In the genomic region with DNA sequence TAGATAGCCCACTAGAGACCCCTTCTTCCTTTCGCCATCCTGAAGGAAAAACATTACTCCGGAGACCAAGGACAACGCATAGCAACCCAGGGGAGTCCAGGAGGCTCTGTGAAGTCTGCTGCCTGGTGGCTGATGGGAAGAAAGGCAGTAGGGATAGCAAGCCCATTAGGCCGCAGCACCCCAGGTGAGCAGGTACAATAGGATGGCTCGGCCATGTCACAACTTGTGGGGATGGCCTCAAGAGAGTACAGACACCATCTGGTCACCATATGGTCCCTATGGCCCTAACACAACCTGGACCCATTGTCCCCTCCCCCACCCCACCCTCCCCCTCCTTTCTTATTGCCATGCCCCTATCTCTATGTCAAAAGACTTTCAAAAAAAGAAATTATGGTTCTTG, we compare ENCODE assay signal across 9 mouse cellular contexts. TPM values are rescaled to one million over a fixed set of nuclear protein-coding genes. Genes with fewer than 3 reads are reported as not detected.
A peak's percentile ranks its signal among the peaks of the same experiment; 100 is the strongest.
DNase-seq lines count a peak whose midpoint lies in the region; ATAC-seq lines count a peak whose summit lies in the region.
"Had no signal": no experiment of that assay in that cellular context is flagged by ENCODE, and none has a peak within 500 bp of the region (broad histone marks: within the 10 kb centered on the region; RNA-seq: fewer than 3 reads in every experiment).

No protein-coding gene starts in this region.

- no peak for ATAC-seq in kidney, embryonic 16.5 days (ENCODE audit: low FRiP score, low TSS enrichment)
- ATAC-seq in hindbrain, embryonic 11.5 days (ENCODE audit: low FRiP score) = no peak
- no peak for ATAC-seq in midbrain, embryonic 14.5 days (ENCODE audit: low FRiP score, low TSS enrichment)
- no peak for ATAC-seq in CD4-positive, CD25-positive, alpha-beta regulatory T cell, adult 4 months

- 53% methylated on average over 5 of the region's 5 CpGs for WGBS in kidney, embryonic 16.5 days
- 54% methylated on average over 5 of the region's 5 CpGs for WGBS in hindbrain, embryonic 11.5 days
- WGBS in midbrain, embryonic 14.5 days = 76% methylated on average over 5 of the region's 5 CpGs

- no peaks in the 10 kb centered on the region for H3K9me3 ChIP-seq in kidney, embryonic 16.5 days (ENCODE audit: low read length)
- no peaks in the 10 kb centered on the region for H3K9me3 ChIP-seq in hindbrain, embryonic 11.5 days (ENCODE audit: control insufficient read depth, low read length)
- no peaks in the 10 kb centered on the region for H3K9me3 ChIP-seq in midbrain, embryonic 14.5 days (ENCODE audit: control insufficient read depth, low read length)
- H3K9me3 ChIP-seq: liver, embryonic 15.5 days had no signal

- DNase-seq in kidney, postnatal 10 days = no peak
- DNase-seq in cerebellum, postnatal 10 days = peak; percentile 71 to 73
- no peak for DNase-seq in hindbrain, embryonic 11.5 days (ENCODE audit: low spot score)
- DNase-seq in midbrain, embryonic 14.5 days = no peak
- DNase-seq in natural killer cell, adult 2 months (ENCODE audit: low spot score in 2 of 2) = no peak
- no peak for DNase-seq in thymus, postnatal 10 days (ENCODE audit: low spot score in 2 of 2)

- no peak overlapping the region for H3K4me3 ChIP-seq in kidney, embryonic 16.5 days (ENCODE audit: low read length)
- H3K4me3 ChIP-seq in hindbrain, embryonic 11.5 days (ENCODE audit: low read depth, low read length) = no peak overlapping the region
- H3K4me3 ChIP-seq in midbrain, embryonic 14.5 days (replicated peaks; ENCODE audit: low read depth, low read length) = no peak overlapping the region
- H3K4me3 ChIP-seq: liver, embryonic 15.5 days had no signal

- peak overlapping the region; percentile 85 for H3K27ac ChIP-seq in kidney, embryonic 16.5 days (ENCODE audit: low read length)
- H3K27ac ChIP-seq in hindbrain, embryonic 11.5 days (ENCODE audit: low read depth, low read length) = peak overlapping the region; percentile 85
- H3K27ac ChIP-seq in midbrain, embryonic 14.5 days (replicated peaks; ENCODE audit: low read depth, low read length) = 0 out of 2 replicates have a peak overlapping the region, but pooled peaks have one; percentile 14
- H3K27ac ChIP-seq: liver, embryonic 15.5 days had no signal

- H3K27me3 ChIP-seq in kidney, embryonic 16.5 days (ENCODE audit: insufficient read depth, low read length) = no peaks in the 10 kb centered on the region
- H3K27me3 ChIP-seq in hindbrain, embryonic 11.5 days (ENCODE audit: control insufficient read depth, insufficient read depth, low read length) = no peaks in the 10 kb centered on the region
- H3K27me3 ChIP-seq in midbrain, embryonic 14.5 days (ENCODE audit: control insufficient read depth, insufficient read depth, low read length) = no peaks in the 10 kb centered on the region
- H3K27me3 ChIP-seq: liver, embryonic 15.5 days had no signal

- H3K36me3 ChIP-seq in kidney, embryonic 16.5 days (ENCODE audit: insufficient read depth, low read length) = peaks cover 46% of the 10 kb centered on the region
- H3K36me3 ChIP-seq in hindbrain, embryonic 11.5 days (ENCODE audit: control insufficient read depth, insufficient read depth, low read length) = peaks cover 23% of the 10 kb centered on the region
- H3K36me3 ChIP-seq in midbrain, embryonic 14.5 days (ENCODE audit: control insufficient read depth, insufficient read depth, low read length) = peaks cover 46% of the 10 kb centered on the region

- peaks cover 42% of the 10 kb centered on the region for H3K4me1 ChIP-seq in kidney, embryonic 16.5 days (ENCODE audit: insufficient read depth, low read length)
- H3K4me1 ChIP-seq in hindbrain, embryonic 11.5 days (replicated peaks; ENCODE audit: control insufficient read depth, insufficient read depth, low read length) = peaks cover 20% of the 10 kb centered on the region
- peaks cover 13% of the 10 kb centered on the region for H3K4me1 ChIP-seq in midbrain, embryonic 14.5 days (ENCODE audit: control insufficient read depth, insufficient read depth, low read length)

- H3K4me2 ChIP-seq in kidney, embryonic 16.5 days (replicated peaks; ENCODE audit: low read depth, low read length) = peak overlapping the region; percentile 36; the same call in 1 of the 2 replicates
- H3K4me2 ChIP-seq in hindbrain, embryonic 11.5 days (replicated peaks; ENCODE audit: low read depth, low read length) = no peak overlapping the region
- no peak overlapping the region for H3K4me2 ChIP-seq in midbrain, embryonic 14.5 days (ENCODE audit: low read length)

- H3K9ac ChIP-seq in kidney, embryonic 16.5 days (replicated peaks; ENCODE audit: low read length) = peak overlapping the region; percentile 44; the same call in 1 of the 2 replicates
- peak overlapping the region; percentile 24; the same call in 1 of the 2 replicates for H3K9ac ChIP-seq in hindbrain, embryonic 11.5 days (ENCODE audit: low read depth, low read length)
- H3K9ac ChIP-seq in midbrain, embryonic 14.5 days (replicated peaks; ENCODE audit: low read length) = peak overlapping the region; percentile 14; the same call in 1 of the 2 replicates
- H3K9ac ChIP-seq: liver, embryonic 15.5 days had no signal

RNA-seq across cellular contexts. Expression of a gene that starts 4.9 kb away (rescaled TPM):
- polyA plus RNA-seq in kidney, embryonic 16.5 days (2015; fragmentation: Nextera tagmentation; extraction: Ambion mirVana) = 55.0 and 59.0 TPM in 2 replicates
- polyA plus RNA-seq in hindbrain, embryonic 11.5 days (2014; fragmentation: Nextera tagmentation; extraction: Ambion mirVana) = 31.6 and 33.2 TPM in 2 replicates
- polyA plus RNA-seq in midbrain, embryonic 14.5 days (2014; fragmentation: Nextera tagmentation; extraction: Ambion mirVana) = 10.0 and 14.0 TPM in 2 replicates
- polyA plus RNA-seq in CD4-positive, CD25-positive, alpha-beta regulatory T cell, adult 4 months (2017; shearing (Covaris generic)) = 10 to 100 TPM; 12.3 to 23.7 TPM

RNA-seq across cellular contexts. Expression of a gene that starts 8.6 kb away (rescaled TPM):
- 0.81 and 1.0 TPM in 2 replicates for polyA plus RNA-seq in kidney, embryonic 16.5 days (2015; fragmentation: Nextera tagmentation; extraction: Ambion mirVana)
- 0.08 and 0.35 TPM in 2 replicates for polyA plus RNA-seq in hindbrain, embryonic 11.5 days (2014; fragmentation: Nextera tagmentation; extraction: Ambion mirVana)
- polyA plus RNA-seq in midbrain, embryonic 14.5 days (2014; fragmentation: Nextera tagmentation; extraction: Ambion mirVana) = 0.09 and 0.12 TPM in 2 replicates
- under 1 TPM; 0.39 TPM for polyA plus RNA-seq in CD4-positive, CD25-positive, alpha-beta regulatory T cell, adult 4 months (2017; shearing (Covaris generic))

RNA-seq across cellular contexts. Expression of a gene that starts 11.9 kb away (rescaled TPM):
- 312 and 314 TPM in 2 replicates for polyA plus RNA-seq in kidney, embryonic 16.5 days (2015; fragmentation: Nextera tagmentation; extraction: Ambion mirVana)
- 381 and 414 TPM in 2 replicates for polyA plus RNA-seq in hindbrain, embryonic 11.5 days (2014; fragmentation: Nextera tagmentation; extraction: Ambion mirVana)
- polyA plus RNA-seq in midbrain, embryonic 14.5 days (2014; fragmentation: Nextera tagmentation; extraction: Ambion mirVana) = 265 and 286 TPM in 2 replicates
- 100 to 1,000 TPM; 161 to 197 TPM for polyA plus RNA-seq in CD4-positive, CD25-positive, alpha-beta regulatory T cell, adult 4 months (2017; shearing (Covaris generic))

RNA-seq across cellular contexts. Expression of a gene that starts 12.0 kb away (rescaled TPM):
- 60.5 and 60.7 TPM in 2 replicates for polyA plus RNA-seq in kidney, embryonic 16.5 days (2015; fragmentation: Nextera tagmentation; extraction: Ambion mirVana)
- 59.4 and 61.2 TPM in 2 replicates for polyA plus RNA-seq in hindbrain, embryonic 11.5 days (2014; fragmentation: Nextera tagmentation; extraction: Ambion mirVana)
- polyA plus RNA-seq in midbrain, embryonic 14.5 days (2014; fragmentation: Nextera tagmentation; extraction: Ambion mirVana) = 22.0 and 30.2 TPM in 2 replicates
- 10 to 100 TPM; 52.9 to 85.8 TPM for polyA plus RNA-seq in CD4-positive, CD25-positive, alpha-beta regulatory T cell, adult 4 months (2017; shearing (Covaris generic))

RNA-seq across cellular contexts. Expression of a gene that starts 33.8 kb away (rescaled TPM):
- not detected in 2 replicates for polyA plus RNA-seq in kidney, embryonic 16.5 days (2015; fragmentation: Nextera tagmentation; extraction: Ambion mirVana)
- polyA plus RNA-seq in hindbrain, embryonic 11.5 days (2014; fragmentation: Nextera tagmentation; extraction: Ambion mirVana) = not detected in 2 replicates
- not detected in 2 replicates for polyA plus RNA-seq in midbrain, embryonic 14.5 days (2014; fragmentation: Nextera tagmentation; extraction: Ambion mirVana)
- polyA plus RNA-seq in CD4-positive, CD25-positive, alpha-beta regulatory T cell, adult 4 months (2017; shearing (Covaris generic)) = not detected
- polyA plus RNA-seq: liver, embryonic 15.5 days had no signal

Comparison
In these comparisons a context has a peak if more than half of its experiments do, and no peak if none do; other contexts are left out.
1. H3K27ac ChIP-seq: peak in every context shown above with its lines; median percentile 85 in kidney, embryonic 16.5 days; 85 in hindbrain, embryonic 11.5 days; 14 in midbrain, embryonic 14.5 days.
2. DNase-seq: peak in cerebellum, postnatal 10 days (2 of 2); none in kidney, postnatal 10 days (single experiment), hindbrain, embryonic 11.5 days (single experiment), midbrain, embryonic 14.5 days (single experiment), natural killer cell, adult 2 months (0 of 2) and thymus, postnatal 10 days (0 of 2).
3. Peak in every context shown above with its lines, with median percentiles within 50 percentile points of each other: H3K9ac ChIP-seq.